Mouse (Mus musculus): ENCODE measurements at regions not wholly inside any gene's neighbourhood (a gene's known extent, or its start where the extent isn't known, plus 50 kb on each side); places are given as distances from the start of the nearest gene placed in this dataset.

- DNase-seq (ENCODE audit: low read depth, low spot score): no peak
These were observed 124.1 kb downstream of the Pten start for GRCm38 (mm10) chr19:32881443-32881842.

GRCm38 (mm10) chr19:32884279-32884678, 127.0 kb downstream of the Pten start:
- DNase-seq (ENCODE audit: low read depth, low spot score): no peak

GRCm38 (mm10) chr19:32885481-32886131, 128.3 kb downstream of the Pten start:
- no peak for DNase-seq (ENCODE audit: low read depth, low spot score)

GRCm38 (mm10) chr19:32887190-32887589, 129.9 kb downstream of the Pten start:
- DNase-seq (ENCODE audit: low read depth, low spot score): no peak

GRCm38 (mm10) chr19:32888616-32889305, 131.5 kb downstream of the Pten start:
- DNase-seq (ENCODE audit: low read depth, low spot score): no peak

GRCm38 (mm10) chr19:32890801-32891200, 133.5 kb downstream of the Pten start:
- DNase-seq (ENCODE audit: low read depth, low spot score): no peak

- peak; percentile 59 for DNase-seq (ENCODE audit: low read depth, low spot score)
These were observed 135.2 kb downstream of the Pten start for GRCm38 (mm10) chr19:32892469-32892868.

- peak; percentile 32 for DNase-seq (ENCODE audit: low read depth, low spot score)
These were observed 146.3 kb downstream of the Pten start for GRCm38 (mm10) chr19:32903454-32904108.

GRCm38 (mm10) chr19:32904517-32904916, 147.2 kb downstream of the Pten start:
- DNase-seq (ENCODE audit: low read depth, low spot score): peak; percentile 56

- no peak for DNase-seq (ENCODE audit: low read depth, low spot score)
These were observed 148.7 kb downstream of the Pten start for GRCm38 (mm10) chr19:32905901-32906431.

GRCm38 (mm10) chr19:32906820-32907219, 149.5 kb downstream of the Pten start:
- DNase-seq (ENCODE audit: low read depth, low spot score): no peak

- no peak for DNase-seq (ENCODE audit: low read depth, low spot score)
These were observed 152.8 kb downstream of the Pten start for GRCm38 (mm10) chr19:32910050-32910462.

GRCm38 (mm10) chr19:32912323-32912722, 155.0 kb downstream of the Pten start:
- no peak for DNase-seq (ENCODE audit: low read depth, low spot score)

GRCm38 (mm10) chr19:32916507-32917280, 159.4 kb downstream of the Pten start:
- no peak for DNase-seq (ENCODE audit: low read depth, low spot score)

GRCm38 (mm10) chr19:32921021-32921420, 163.7 kb downstream of the Pten start:
- DNase-seq (ENCODE audit: low read depth, low spot score): no peak

- peak; percentile 29 for DNase-seq (ENCODE audit: low read depth, low spot score)
These were observed 166.6 kb downstream of the Pten start for GRCm38 (mm10) chr19:32923911-32924310.

GRCm38 (mm10) chr19:32925628-32926505, 168.6 kb downstream of the Pten start:
- peak; percentile 80 for DNase-seq (ENCODE audit: low read depth, low spot score)

- no peak for DNase-seq (ENCODE audit: low read depth, low spot score)
These were observed 169.3 kb downstream of the Pten start for GRCm38 (mm10) chr19:32926571-32926970.

GRCm38 (mm10) chr19:32933676-32934075, 176.4 kb downstream of the Pten start:
- DNase-seq (ENCODE audit: low read depth, low spot score): no peak

- DNase-seq (ENCODE audit: low read depth, low spot score): no peak
These were observed 178.3 kb downstream of the Pten start for GRCm38 (mm10) chr19:32935638-32936037.

GRCm38 (mm10) chr19:32937591-32937990, 180.3 kb downstream of the Pten start:
- DNase-seq (ENCODE audit: low read depth, low spot score): peak; percentile 75

Data from 3T3-L1 (cell line).